Mouse (Mus musculus) forebrain, embryonic 15.5 days (tissue): ENCODE results near the gene Rad51b. TPM values are rescaled to one million over a fixed set of nuclear protein-coding genes. Genes with fewer than 3 reads are reported as not detected.

Source experiments
- ATAC-seq: fragments of 200-750 bp; cut with Nextera tagmentation; replicated peaks from 2 replicates; pipeline ENCODE4 v1.8.0; 2017; ENCODE audit warnings: mild to moderate bottlenecking, moderate TSS enrichment, moderate library complexity
- H3K27ac ChIP-seq: fragments of 300-500 bp; sonication (generic); replicated peaks from 2 replicates; pipeline ENCODE4 v1.5.1; 2015; ENCODE audit warnings: mild to moderate bottlenecking, inconsistent platforms
- H3K27me3 ChIP-seq: fragments of 300-500 bp; sonication (generic); 2 replicates; pipeline ENCODE4 v1.6.1; 2015; ENCODE audit warnings: inconsistent platforms
- H3K36me3 ChIP-seq: fragments of 300-500 bp; sonication (generic); 2 replicates; pipeline ENCODE4 v1.6.1; 2015; ENCODE audit warnings: mild to moderate bottlenecking, inconsistent platforms
- H3K4me1 ChIP-seq: fragments of 300-500 bp; sonication (generic); 2 replicates; pipeline ENCODE4 v1.6.1; 2015; ENCODE audit warnings: inconsistent platforms
- H3K4me2 ChIP-seq: fragments of 300-500 bp; sonication (generic); replicated peaks from 2 replicates; pipeline ENCODE4 v1.6.1; 2015; ENCODE audit warnings: mild to moderate bottlenecking, inconsistent platforms
- H3K4me3 ChIP-seq: fragments of 300-500 bp; sonication (generic); 2 replicates; pipeline ENCODE4 v1.5.1; 2015; ENCODE audit warnings: mild to moderate bottlenecking, inconsistent platforms
- H3K9ac ChIP-seq: fragments of 300-500 bp; sonication (generic); replicated peaks from 2 replicates; pipeline ENCODE4 v1.6.1; 2015; ENCODE audit warnings: mild to moderate bottlenecking, inconsistent platforms
- H3K9me3 ChIP-seq: fragments of 300-500 bp; sonication (generic); 2 replicates; pipeline ENCODE4 v1.6.1; 2016; ENCODE audit warnings: inconsistent platforms
- WGBS: fragments of 180-500 bp; shearing (Covaris S2); methylation state at CpG from one replicate; pipeline ENCODE4 v1.1.7; 2015; ENCODE audit warnings: mixed read lengths; 5-methylcytosine and 5-hydroxymethylcytosine counted together
- polyA plus RNA-seq: library from polyadenylated mRNA; unstranded; fragments of >200 nt; fragmentation: Nextera tagmentation; extraction: Ambion mirVana; gene quantifications from 2 replicates; pipeline ENCODE4 v1.2.1, GENCODE M21; 2015

Gene Rad51b
- polyA plus RNA-seq, 1 experiment from 2014 or later, result 3.0 TPM

- Histone ChIP-seq H3K36me3 (no peaks in the 10 kb centered on the region), H3K9ac (no peak overlapping the region), H3K9me3 (no peaks in the 10 kb centered on the region), H3K4me3 (no peak overlapping the region), H3K27me3 (no peaks in the 10 kb centered on the region), H3K27ac (no peak overlapping the region), H3K4me1 (no peaks in the 10 kb centered on the region), H3K4me2 (no peak overlapping the region)
- WGBS, result 68% methylated on average over 9 of the region's 9 CpGs
- no peak for ATAC-seq
Measured at GRCm38 (mm10) chr12:79384787-79385186, 87.7 kb downstream of the Rad51b start.

- Histone ChIP-seq H3K27ac (no peak overlapping the region), H3K9me3 (no peaks in the 10 kb centered on the region), H3K4me2 (no peak overlapping the region), H3K27me3 (no peaks in the 10 kb centered on the region), H3K9ac (no peak overlapping the region), H3K4me3 (no peak overlapping the region), H3K36me3 (no peaks in the 10 kb centered on the region), H3K4me1 (no peaks in the 10 kb centered on the region)
- ATAC-seq, result no peak
- 94% methylated on average over 5 of the region's 5 CpGs for WGBS
Measured at GRCm38 (mm10) chr12:79385199-79385598, 88.1 kb downstream of the Rad51b start.

GRCm38 (mm10) chr12:79387886-79388285 lies 90.8 kb downstream of the Rad51b start:
- H3K4me3 ChIP-seq, result no peak overlapping the region
- 91% methylated on average over 6 of the region's 6 CpGs for WGBS
- no peaks in the 10 kb centered on the region for H3K27me3 ChIP-seq
- H3K9ac ChIP-seq, result no peak overlapping the region
- no peaks in the 10 kb centered on the region for H3K9me3 ChIP-seq
- ATAC-seq, result no peak
- H3K36me3 ChIP-seq, result no peaks in the 10 kb centered on the region
- no peak overlapping the region for H3K4me2 ChIP-seq
- no peaks in the 10 kb centered on the region for H3K4me1 ChIP-seq
- H3K27ac ChIP-seq, result no peak overlapping the region

GRCm38 (mm10) chr12:79389251-79389650 lies 92.2 kb downstream of the Rad51b start:
- H3K4me3 ChIP-seq, result no peak overlapping the region
- ATAC-seq, result no peak
- 91% methylated on average over 3 of the region's 3 CpGs for whole genome bisulfite sequencing

GRCm38 (mm10) chr12:79389971-79390370 lies 92.9 kb downstream of the Rad51b start:
- Histone ChIP-seq H3K4me1 (no peaks in the 10 kb centered on the region), H3K27me3 (no peaks in the 10 kb centered on the region), H3K9ac (no peak overlapping the region), H3K4me2 (no peak overlapping the region), H3K27ac (no peak overlapping the region), H3K36me3 (no peaks in the 10 kb centered on the region), H3K9me3 (no peaks in the 10 kb centered on the region), H3K4me3 (no peak overlapping the region)
- ATAC-seq, result no peak

More at GRCm38 (mm10) chr12:79389251-79389650, 92.2 kb downstream of the Rad51b start:
- Histone ChIP-seq H3K27me3 (no peaks in the 10 kb centered on the region), H3K4me1 (no peaks in the 10 kb centered on the region), H3K27ac (no peak overlapping the region), H3K9ac (no peak overlapping the region), H3K9me3 (no peaks in the 10 kb centered on the region), H3K4me2 (no peak overlapping the region), H3K36me3 (no peaks in the 10 kb centered on the region)

GRCm38 (mm10) chr12:79393636-79394035 lies 96.6 kb downstream of the Rad51b start:
- Histone ChIP-seq H3K9me3 (no peaks in the 10 kb centered on the region), H3K27me3 (no peaks in the 10 kb centered on the region), H3K27ac (no peak overlapping the region), H3K9ac (no peak overlapping the region), H3K4me1 (no peaks in the 10 kb centered on the region), H3K36me3 (no peaks in the 10 kb centered on the region), H3K4me3 (no peak overlapping the region), H3K4me2 (no peak overlapping the region)
- WGBS, result 89% methylated on average over 2 of the region's 2 CpGs
- ATAC-seq, result no peak

GRCm38 (mm10) chr12:79403992-79404391 lies 106.9 kb downstream of the Rad51b start:
- Histone ChIP-seq H3K4me2 (no peak overlapping the region), H3K4me3 (no peak overlapping the region), H3K27me3 (no peaks in the 10 kb centered on the region), H3K9ac (no peak overlapping the region), H3K4me1 (no peaks in the 10 kb centered on the region), H3K27ac (no peak overlapping the region), H3K36me3 (no peaks in the 10 kb centered on the region), H3K9me3 (no peaks in the 10 kb centered on the region)
- 85% methylated on average over 3 of the region's 3 CpGs for whole genome bisulfite sequencing
- ATAC-seq, result no peak

- Histone ChIP-seq H3K4me3 (no peak overlapping the region), H3K36me3 (no peaks in the 10 kb centered on the region), H3K9ac (no peak overlapping the region), H3K27ac (no peak overlapping the region), H3K9me3 (no peaks in the 10 kb centered on the region), H3K4me2 (no peak overlapping the region), H3K4me1 (no peaks in the 10 kb centered on the region), H3K27me3 (no peaks in the 10 kb centered on the region)
- ATAC-seq, result no peak
- 71% methylated on average over 1 of the region's 1 CpGs for WGBS
Measured at GRCm38 (mm10) chr12:79404494-79404893, 107.4 kb downstream of the Rad51b start.

GRCm38 (mm10) chr12:79408677-79409076 lies 111.6 kb downstream of the Rad51b start:
- Histone ChIP-seq H3K9ac (no peak overlapping the region), H3K27me3 (no peaks in the 10 kb centered on the region), H3K36me3 (no peaks in the 10 kb centered on the region), H3K4me1 (no peaks in the 10 kb centered on the region), H3K9me3 (no peaks in the 10 kb centered on the region), H3K27ac (no peak overlapping the region), H3K4me2 (no peak overlapping the region), H3K4me3 (no peak overlapping the region)
- ATAC-seq, result no peak
- 74% methylated on average over 2 of the region's 2 CpGs for WGBS

- Histone ChIP-seq H3K9ac (no peak overlapping the region), H3K9me3 (no peaks in the 10 kb centered on the region), H3K36me3 (no peaks in the 10 kb centered on the region), H3K27me3 (no peaks in the 10 kb centered on the region), H3K27ac (no peak overlapping the region), H3K4me2 (no peak overlapping the region), H3K4me3 (no peak overlapping the region), H3K4me1 (no peaks in the 10 kb centered on the region)
- no peak for ATAC-seq
- WGBS, result 53% methylated on average over 4 of the region's 4 CpGs
Measured at GRCm38 (mm10) chr12:79409126-79409860, 112.2 kb downstream of the Rad51b start.

GRCm38 (mm10) chr12:79412894-79413507 lies 115.9 kb downstream of the Rad51b start:
- no peak for ATAC-seq
- Histone ChIP-seq H3K4me1 (no peaks in the 10 kb centered on the region), H3K9ac (no peak overlapping the region), H3K9me3 (no peaks in the 10 kb centered on the region), H3K4me3 (no peak overlapping the region), H3K27ac (no peak overlapping the region), H3K27me3 (no peaks in the 10 kb centered on the region), H3K36me3 (no peaks in the 10 kb centered on the region), H3K4me2 (no peak overlapping the region)
- WGBS, result 90% methylated on average over 8 of the region's 8 CpGs

- Histone ChIP-seq H3K4me3 (no peak overlapping the region), H3K27me3 (no peaks in the 10 kb centered on the region), H3K36me3 (no peaks in the 10 kb centered on the region), H3K9ac (no peak overlapping the region), H3K4me2 (no peak overlapping the region), H3K4me1 (no peaks in the 10 kb centered on the region), H3K9me3 (no peaks in the 10 kb centered on the region), H3K27ac (no peak overlapping the region)
- no peak for ATAC-seq
- WGBS, result 65% methylated on average over 6 of the region's 6 CpGs
Measured at GRCm38 (mm10) chr12:79417360-79417759, 120.3 kb downstream of the Rad51b start.

GRCm38 (mm10) chr12:79420605-79421004 lies 123.5 kb downstream of the Rad51b start:
- ATAC-seq, result no peak
- Histone ChIP-seq H3K9ac (no peak overlapping the region), H3K4me3 (no peak overlapping the region), H3K36me3 (no peaks in the 10 kb centered on the region), H3K27ac (no peak overlapping the region), H3K9me3 (no peaks in the 10 kb centered on the region), H3K4me1 (no peaks in the 10 kb centered on the region), H3K4me2 (no peak overlapping the region), H3K27me3 (no peaks in the 10 kb centered on the region)
- WGBS, result 21% methylated on average over 6 of the region's 6 CpGs
